Mouse (Mus musculus) heart, embryonic 12.5 days (tissue): Measurements from ENCODE around the gene Atf6b. TPM values are rescaled to one million over a fixed set of nuclear protein-coding genes. Genes with fewer than 3 reads are reported as not detected.

ENCODE experiments used
- ATAC-seq: fragments of 200-750 bp; cut with Nextera tagmentation; 2 replicates; pipeline ENCODE4 v1.8.0; 2017; ENCODE audit warnings: moderate TSS enrichment, moderate library complexity; ENCODE audit not compliant: insufficient number of reproducible peaks, low FRiP score
- H3K27ac ChIP-seq: fragments of 300-500 bp; sonication (generic); 2 replicates; pipeline ENCODE4 v1.5.1; 2016; ENCODE audit warnings: mild to moderate bottlenecking, moderate library complexity; ENCODE audit not compliant: poor library complexity, severe bottlenecking
- H3K27me3 ChIP-seq: fragments of 300-500 bp; sonication (generic); replicated peaks from 2 replicates; pipeline ENCODE4 v1.6.1; 2016; ENCODE audit warnings: mild to moderate bottlenecking, moderate library complexity
- H3K36me3 ChIP-seq: fragments of 300-500 bp; sonication (generic); 2 replicates; pipeline ENCODE4 v1.6.1; 2016; ENCODE audit warnings: mild to moderate bottlenecking, moderate library complexity
- H3K4me1 ChIP-seq: fragments of 300-500 bp; sonication (generic); replicated peaks from 2 replicates; pipeline ENCODE4 v1.6.1; 2016; ENCODE audit warnings: mild to moderate bottlenecking
- H3K4me2 ChIP-seq: fragments of 300-500 bp; sonication (generic); 2 replicates; pipeline ENCODE4 v1.6.1; 2016; ENCODE audit warnings: mild to moderate bottlenecking, moderate library complexity
- H3K4me3 ChIP-seq: fragments of 300-500 bp; sonication (generic); 2 replicates; pipeline ENCODE4 v1.5.1; 2016; ENCODE audit warnings: mild to moderate bottlenecking
- H3K9ac ChIP-seq: fragments of 300-500 bp; sonication (generic); 2 replicates; pipeline ENCODE4 v1.6.1; 2016; ENCODE audit warnings: mild to moderate bottlenecking, moderate library complexity
- H3K9me3 ChIP-seq: fragments of 300-500 bp; sonication (generic); replicated peaks from 2 replicates; pipeline ENCODE4 v1.6.1; 2016; ENCODE audit warnings: mild to moderate bottlenecking, moderate library complexity
- WGBS: fragments of 180-500 bp; shearing (Covaris S2); methylation state at CpG from one replicate; pipeline ENCODE4 v1.1.7; 2016; 5-methylcytosine and 5-hydroxymethylcytosine counted together
- polyA plus RNA-seq: library from polyadenylated mRNA; unstranded; fragments of >200 nt; fragmentation: Nextera tagmentation; extraction: Ambion mirVana; gene quantifications from 2 replicates; pipeline ENCODE4 v1.2.1, GENCODE M21; 2016

The Atf6b gene
- polyA plus RNA-seq, 1 experiment from 2014 or later, result 67.0 TPM

- whole genome bisulfite sequencing, result 84% methylated on average over 7 of the region's 7 CpGs
- H3K27ac ChIP-seq, result no peak overlapping the region
- no peak overlapping the region for H3K4me2 ChIP-seq
- 0 out of 2 replicates have a peak overlapping the region, but pooled peaks have one; percentile 42 for H3K9ac ChIP-seq
- no peak overlapping the region for H3K4me3 ChIP-seq
- H3K4me1 ChIP-seq, result peaks cover 38% of the 10 kb centered on the region
- ATAC-seq, result no peak
- no peaks in the 10 kb centered on the region for H3K9me3 ChIP-seq
- H3K36me3 ChIP-seq, result peaks cover 38% of the 10 kb centered on the region
- no peaks in the 10 kb centered on the region for H3K27me3 ChIP-seq
Observed at GRCm38 (mm10) chr17:34607997-34608396, 38.9 kb upstream of the Atf6b start.

GRCm38 (mm10) chr17:34611050-34611449 is 35.9 kb upstream of the Atf6b start:
- Histone ChIP-seq H3K9ac (no peak overlapping the region), H3K27ac (no peak overlapping the region), H3K4me3 (no peak overlapping the region), H3K36me3 (peaks cover 63% of the 10 kb centered on the region), H3K4me2 (no peak overlapping the region), H3K4me1 (peaks cover 29% of the 10 kb centered on the region), H3K9me3 (no peaks in the 10 kb centered on the region), H3K27me3 (no peaks in the 10 kb centered on the region)
- ATAC-seq, result no peak
- 91% methylated on average over 8 of the region's 8 CpGs for WGBS

GRCm38 (mm10) chr17:34613054-34613645 is 33.8 kb upstream of the Atf6b start:
- ATAC-seq, result no peak
- 83% methylated on average over 11 of the region's 11 CpGs for WGBS
- H3K36me3 ChIP-seq, result peaks cover 71% of the 10 kb centered on the region

GRCm38 (mm10) chr17:34613830-34614229 is 33.1 kb upstream of the Atf6b start:
- H3K9me3 ChIP-seq, result no peaks in the 10 kb centered on the region
- H3K27me3 ChIP-seq, result no peaks in the 10 kb centered on the region
- H3K36me3 ChIP-seq, result peaks cover 70% of the 10 kb centered on the region
- no peak overlapping the region for H3K4me3 ChIP-seq
- no peak overlapping the region for H3K4me2 ChIP-seq
- no peak overlapping the region for H3K27ac ChIP-seq
- 85% methylated on average over 10 of the region's 10 CpGs for WGBS
- peaks cover 4% of the 10 kb centered on the region for H3K4me1 ChIP-seq
- H3K9ac ChIP-seq, result no peak overlapping the region
- ATAC-seq, result no peak

More at GRCm38 (mm10) chr17:34613054-34613645, 33.8 kb upstream of the Atf6b start:
- Histone ChIP-seq H3K27me3 (no peaks in the 10 kb centered on the region), H3K4me3 (no peak overlapping the region), H3K4me2 (no peak overlapping the region), H3K9me3 (no peaks in the 10 kb centered on the region), H3K27ac (no peak overlapping the region), H3K4me1 (peaks cover 10% of the 10 kb centered on the region), H3K9ac (no peak overlapping the region)

- 71% methylated on average over 6 of the region's 6 CpGs for WGBS
- Histone ChIP-seq H3K9me3 (no peaks in the 10 kb centered on the region), H3K27ac (0 out of 2 replicates have a peak within 1 kb of the TSS, but pooled peaks have one; percentile 18), H3K4me2 (no peak within 1 kb of the TSS), H3K4me1 (no peaks in the 10 kb centered on the region), H3K27me3 (no peaks in the 10 kb centered on the region), H3K9ac (no peak within 1 kb of the TSS), H3K4me3 (no peak within 1 kb of the TSS), H3K36me3 (peaks cover 73% of the 10 kb centered on the region)
- ATAC-seq, result no peak
Observed at GRCm38 (mm10) chr17:34615871-34616270, 31.1 kb upstream of the Atf6b start, which contains the start of gene Egfl8. TSS of gene Egfl8 (minus strand) at chr17:34615971.

- ATAC-seq, result no peak; the same call in 1 of the 2 replicates
- Histone ChIP-seq H3K27ac (no peak overlapping the region), H3K27me3 (no peaks in the 10 kb centered on the region), H3K4me2 (no peak overlapping the region), H3K4me1 (no peaks in the 10 kb centered on the region), H3K36me3 (peaks cover 72% of the 10 kb centered on the region), H3K9me3 (no peaks in the 10 kb centered on the region), H3K4me3 (no peak overlapping the region), H3K9ac (no peak overlapping the region)
- 17% methylated on average over 6 of the region's 6 CpGs for whole genome bisulfite sequencing
Observed at GRCm38 (mm10) chr17:34618999-34619398, 27.9 kb upstream of the Atf6b start.

GRCm38 (mm10) chr17:34621006-34621405 is 25.9 kb upstream of the Atf6b start:
- Histone ChIP-seq H3K27ac (no peak overlapping the region), H3K4me3 (no peak overlapping the region), H3K9me3 (no peaks in the 10 kb centered on the region), H3K4me2 (no peak overlapping the region), H3K27me3 (no peaks in the 10 kb centered on the region), H3K36me3 (peaks cover 64% of the 10 kb centered on the region), H3K4me1 (peaks cover 6% of the 10 kb centered on the region), H3K9ac (no peak overlapping the region)
- 88% methylated on average over 8 of the region's 8 CpGs for WGBS
- no peak for ATAC-seq

- peaks cover 49% of the 10 kb centered on the region for H3K36me3 ChIP-seq
- no peak for ATAC-seq
- no peaks in the 10 kb centered on the region for H3K9me3 ChIP-seq
- H3K4me2 ChIP-seq, result no peak overlapping the region
- no peak overlapping the region for H3K9ac ChIP-seq
- no peak overlapping the region for H3K27ac ChIP-seq
- WGBS, result 86% methylated on average over 9 of the region's 9 CpGs
- peaks cover 18% of the 10 kb centered on the region for H3K4me1 ChIP-seq
- H3K4me3 ChIP-seq, result no peak overlapping the region
- no peaks in the 10 kb centered on the region for H3K27me3 ChIP-seq
Observed at GRCm38 (mm10) chr17:34623161-34623560, 23.8 kb upstream of the Atf6b start.

GRCm38 (mm10) chr17:34624981-34625380 is 22.0 kb upstream of the Atf6b start:
- H3K27me3 ChIP-seq, result peaks cover 13% of the 10 kb centered on the region
- ATAC-seq, result no peak
- H3K4me2 ChIP-seq, result no peak overlapping the region
- no peak overlapping the region for H3K4me3 ChIP-seq
- 99% methylated on average over 3 of the region's 3 CpGs for WGBS
- H3K4me1 ChIP-seq, result peaks cover 33% of the 10 kb centered on the region
- peaks cover 41% of the 10 kb centered on the region for H3K36me3 ChIP-seq
- no peak overlapping the region for H3K27ac ChIP-seq
- H3K9ac ChIP-seq, result no peak overlapping the region
- no peaks in the 10 kb centered on the region for H3K9me3 ChIP-seq

- ATAC-seq, result no peak
Observed at GRCm38 (mm10) chr17:34626062-34626772, 20.7 kb upstream of the Atf6b start.

GRCm38 (mm10) chr17:34626773-34627092 is 20.2 kb upstream of the Atf6b start:
- Histone ChIP-seq H3K36me3 (peaks cover 30% of the 10 kb centered on the region), H3K4me2 (peak overlapping the region; percentile 95), H3K27me3 (peaks cover 31% of the 10 kb centered on the region), H3K27ac (peak overlapping the region; percentile 97; the same call in 1 of the 2 replicates), H3K4me3 (peak overlapping the region; percentile 88), H3K4me1 (peaks cover 45% of the 10 kb centered on the region), H3K9ac (peak overlapping the region; percentile 86), H3K9me3 (no peaks in the 10 kb centered on the region)
- under 1% methylated on average over 18 of the region's 18 CpGs for WGBS
- ATAC-seq, result peak; percentile 34; the same call in 1 of the 2 replicates

More at GRCm38 (mm10) chr17:34626062-34626772, 20.7 kb upstream of the Atf6b start:
- no peaks in the 10 kb centered on the region for H3K9me3 ChIP-seq
- peak overlapping the region; percentile 86 for H3K9ac ChIP-seq
- peaks cover 36% of the 10 kb centered on the region for H3K36me3 ChIP-seq
- peak overlapping the region; percentile 95 for H3K4me2 ChIP-seq
- H3K4me1 ChIP-seq, result peaks cover 41% of the 10 kb centered on the region
- 47% methylated on average over 16 of the region's 16 CpGs for WGBS
- peaks cover 26% of the 10 kb centered on the region for H3K27me3 ChIP-seq
- no peak overlapping the region for H3K27ac ChIP-seq
- peak overlapping the region; percentile 88 for H3K4me3 ChIP-seq
